Mouse (Mus musculus) heart, embryonic 10.5 days (tissue): Measurements from ENCODE around the gene Pde11a. TPM values are rescaled to one million over a fixed set of nuclear protein-coding genes. Genes with fewer than 3 reads are reported as not detected.

Source experiments
- DNase-seq: peaks from one replicate; pipeline ENCODE4 v3.0.0-alpha.2; 2017; ENCODE audit warnings: low spot score
- H3K27ac ChIP-seq: fragments of 300-500 bp; sonication (generic); 2 replicates; pipeline ENCODE4 v1.5.1; 2016; ENCODE audit warnings: mild to moderate bottlenecking
- H3K27me3 ChIP-seq: fragments of 300-500 bp; sonication (generic); 2 replicates; pipeline ENCODE4 v1.6.1; 2016; ENCODE audit warnings: mild to moderate bottlenecking; ENCODE audit not compliant: poor library complexity, insufficient read depth, severe bottlenecking
- H3K36me3 ChIP-seq: fragments of 300-500 bp; sonication (generic); 2 replicates; pipeline ENCODE4 v1.6.1; 2016; ENCODE audit warnings: mild to moderate bottlenecking, moderate library complexity
- H3K4me1 ChIP-seq: fragments of 300-500 bp; sonication (generic); 2 replicates; pipeline ENCODE4 v1.6.1; 2016; ENCODE audit warnings: mild to moderate bottlenecking
- H3K4me3 ChIP-seq: fragments of 300-500 bp; sonication (generic); 2 replicates; pipeline ENCODE4 v1.5.1; 2016; ENCODE audit warnings: mild to moderate bottlenecking, moderate library complexity
- H3K9me3 ChIP-seq: fragments of 300-500 bp; sonication (generic); 2 replicates; pipeline ENCODE4 v1.6.1; 2016; ENCODE audit warnings: mild to moderate bottlenecking, moderate library complexity
- whole genome bisulfite sequencing: fragments of 180-500 bp; shearing (Covaris S2); methylation state at CpG from one replicate; pipeline ENCODE4 v1.1.7; 2016; 5-methylcytosine and 5-hydroxymethylcytosine counted together
- polyA plus RNA-seq: library from polyadenylated mRNA; unstranded; fragments of >200 nt; fragmentation: Nextera tagmentation; extraction: Ambion mirVana; gene quantifications from 2 replicates; pipeline ENCODE4 v1.2.1, GENCODE M21; 2016

The Pde11a gene
- polyA plus RNA-seq, 1 experiment from 2014 or later: 0.62 TPM

DNA sequence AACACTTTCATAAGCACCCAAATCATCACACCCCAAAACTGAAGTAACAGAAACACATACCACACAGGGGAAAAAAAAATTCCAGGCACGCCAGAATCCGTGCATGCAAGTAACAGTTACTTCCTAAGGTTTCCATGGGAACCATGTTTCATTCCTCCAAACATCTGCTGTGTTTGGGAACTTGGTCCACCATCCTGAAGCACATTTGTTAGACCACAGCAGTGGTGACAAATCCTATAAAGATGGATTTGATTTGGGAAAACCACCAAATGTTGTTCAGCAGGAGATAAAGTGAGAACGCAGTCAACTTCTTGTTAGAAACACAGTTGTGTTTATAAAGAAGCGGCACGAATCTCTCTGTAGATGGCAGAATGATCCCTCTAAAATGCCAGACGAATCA is 213.8 kb downstream of the Pde11a start:
- Histone ChIP-seq H3K9me3 (no peaks in the 10 kb centered on the region), H3K27ac (no peak overlapping the region), H3K4me3 (no peak overlapping the region), H3K4me1 (no peaks in the 10 kb centered on the region), H3K36me3 (no peaks in the 10 kb centered on the region), H3K27me3 (no peaks in the 10 kb centered on the region)
- no peak for DNase-seq
- 83% methylated on average over 6 of the region's 6 CpGs for WGBS

- Histone ChIP-seq H3K36me3 (no peaks in the 10 kb centered on the region), H3K4me3 (no peak overlapping the region), H3K27ac (no peak overlapping the region), H3K9me3 (no peaks in the 10 kb centered on the region), H3K4me1 (no peaks in the 10 kb centered on the region), H3K27me3 (no peaks in the 10 kb centered on the region)
- WGBS: 87% methylated on average over 6 of the region's 6 CpGs
- DNase-seq: no peak
These were observed 216.4 kb downstream of the Pde11a start for GRCm38 (mm10) chr2:76122167-76122566.

GRCm38 (mm10) chr2:76119848-76120247 is 218.7 kb downstream of the Pde11a start:
- Histone ChIP-seq H3K36me3 (no peaks in the 10 kb centered on the region), H3K27me3 (no peaks in the 10 kb centered on the region), H3K4me3 (no peak overlapping the region), H3K27ac (no peak overlapping the region), H3K4me1 (no peaks in the 10 kb centered on the region), H3K9me3 (no peaks in the 10 kb centered on the region)
- no peak for DNase-seq
- 57% methylated on average over 2 of the region's 2 CpGs for WGBS

GRCm38 (mm10) chr2:76118491-76118890 is 220.1 kb downstream of the Pde11a start:
- Histone ChIP-seq H3K27ac (no peak overlapping the region), H3K4me1 (no peaks in the 10 kb centered on the region), H3K27me3 (0 out of 2 replicates have a peak, but pooled peaks cover 2% of the 10 kb centered on the region), H3K4me3 (no peak overlapping the region), H3K36me3 (no peaks in the 10 kb centered on the region), H3K9me3 (no peaks in the 10 kb centered on the region)
- WGBS: 54% methylated on average over 5 of the region's 5 CpGs
- DNase-seq: no peak

- no peak overlapping the region for H3K4me3 ChIP-seq
- 77% methylated on average over 1 of the region's 1 CpGs for WGBS
- H3K27ac ChIP-seq: no peak overlapping the region
- no peaks in the 10 kb centered on the region for H3K36me3 ChIP-seq
- no peak for DNase-seq
- H3K4me1 ChIP-seq: no peaks in the 10 kb centered on the region
- H3K27me3 ChIP-seq: 0 out of 2 replicates have a peak, but pooled peaks cover 3% of the 10 kb centered on the region
- H3K9me3 ChIP-seq: no peaks in the 10 kb centered on the region
These were observed 221.4 kb downstream of the Pde11a start for GRCm38 (mm10) chr2:76117219-76117618.

DNA sequence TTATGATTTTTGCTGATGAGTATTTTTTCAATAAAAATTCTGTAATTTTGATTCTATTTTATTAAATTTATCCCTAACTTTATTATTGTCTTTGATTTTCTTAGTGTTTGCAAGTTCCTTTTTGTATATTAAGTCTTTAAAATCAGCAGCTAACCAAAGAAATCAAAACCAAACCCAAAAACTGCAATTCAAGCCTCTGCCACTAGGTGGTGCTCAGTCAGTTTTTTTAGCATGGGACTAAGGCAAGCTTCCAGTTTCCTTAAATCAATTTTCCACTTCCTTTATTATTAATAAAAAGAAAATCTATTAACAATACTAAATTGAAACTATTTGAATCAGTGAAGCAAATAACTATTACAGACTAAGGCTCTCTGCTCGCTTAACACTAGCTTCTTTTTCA is 222.9 kb downstream of the Pde11a start:
- Histone ChIP-seq H3K27me3 (0 out of 2 replicates have a peak, but pooled peaks cover 3% of the 10 kb centered on the region), H3K9me3 (no peaks in the 10 kb centered on the region), H3K27ac (no peak overlapping the region), H3K4me1 (no peaks in the 10 kb centered on the region), H3K36me3 (no peaks in the 10 kb centered on the region), H3K4me3 (no peak overlapping the region)
- 21% methylated on average over 1 of the region's 1 CpGs for WGBS
- DNase-seq: no peak

GRCm38 (mm10) chr2:76114734-76115133 is 223.8 kb downstream of the Pde11a start:
- H3K9me3 ChIP-seq: no peaks in the 10 kb centered on the region
- no peaks in the 10 kb centered on the region for H3K36me3 ChIP-seq
- peaks cover 5% of the 10 kb centered on the region for H3K4me1 ChIP-seq
- no peak overlapping the region for H3K4me3 ChIP-seq
- WGBS: 23% methylated on average over 6 of the region's 6 CpGs
- 0 out of 2 replicates have a peak, but pooled peaks cover 3% of the 10 kb centered on the region for H3K27me3 ChIP-seq
- DNase-seq: no peak
- no peak overlapping the region for H3K27ac ChIP-seq

GRCm38 (mm10) chr2:76109653-76110052 is 228.9 kb downstream of the Pde11a start:
- Histone ChIP-seq H3K36me3 (no peaks in the 10 kb centered on the region), H3K9me3 (no peaks in the 10 kb centered on the region), H3K27me3 (0 out of 2 replicates have a peak, but pooled peaks cover 3% of the 10 kb centered on the region), H3K4me3 (no peak overlapping the region; the same call in 1 of the 2 replicates), H3K27ac (peak overlapping the region; percentile 38; the same call in 1 of the 2 replicates), H3K4me1 (peaks cover 21% of the 10 kb centered on the region)
- WGBS: 38% methylated on average over 8 of the region's 8 CpGs
- no peak for DNase-seq

- 61% methylated on average over 14 of the region's 14 CpGs for WGBS
- peak; percentile 68 for DNase-seq
- H3K4me3 ChIP-seq: no peak overlapping the region
- H3K36me3 ChIP-seq: no peaks in the 10 kb centered on the region
- 0 out of 2 replicates have a peak, but pooled peaks cover 5% of the 10 kb centered on the region for H3K27me3 ChIP-seq
- no peak overlapping the region; the same call in 1 of the 2 replicates for H3K27ac ChIP-seq
- peaks cover 16% of the 10 kb centered on the region for H3K4me1 ChIP-seq
- H3K9me3 ChIP-seq: no peaks in the 10 kb centered on the region
These were observed 236.5 kb downstream of the Pde11a start for GRCm38 (mm10) chr2:76101889-76102602.

DNA sequence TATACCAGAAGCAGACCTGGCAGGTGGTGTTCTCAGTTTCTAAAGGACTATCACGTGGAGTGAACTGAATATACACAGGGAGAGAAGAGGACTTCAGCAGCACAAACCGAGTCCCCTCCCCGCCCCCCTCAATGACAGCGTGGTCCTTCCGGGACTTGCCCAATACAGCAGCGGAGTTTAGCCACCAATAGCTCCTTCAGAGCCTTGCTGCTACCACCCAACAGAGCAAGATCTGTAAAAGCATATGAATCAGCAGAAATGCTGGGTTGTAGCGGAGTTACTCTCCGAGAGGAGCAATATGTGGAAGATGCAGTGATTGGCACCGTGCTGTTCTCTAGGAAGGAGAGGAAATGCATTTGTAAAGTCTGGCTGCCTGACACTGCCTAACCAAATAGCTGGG is 238.0 kb downstream of the Pde11a start:
- WGBS: 72% methylated on average over 9 of the region's 9 CpGs
- Histone ChIP-seq H3K9me3 (no peaks in the 10 kb centered on the region), H3K36me3 (no peaks in the 10 kb centered on the region), H3K27me3 (peaks cover 9% of the 10 kb centered on the region; the same call in 1 of the 2 replicates), H3K4me1 (peaks cover 13% of the 10 kb centered on the region), H3K4me3 (no peak overlapping the region), H3K27ac (no peak overlapping the region)
- peak; percentile 58 for DNase-seq

DNA sequence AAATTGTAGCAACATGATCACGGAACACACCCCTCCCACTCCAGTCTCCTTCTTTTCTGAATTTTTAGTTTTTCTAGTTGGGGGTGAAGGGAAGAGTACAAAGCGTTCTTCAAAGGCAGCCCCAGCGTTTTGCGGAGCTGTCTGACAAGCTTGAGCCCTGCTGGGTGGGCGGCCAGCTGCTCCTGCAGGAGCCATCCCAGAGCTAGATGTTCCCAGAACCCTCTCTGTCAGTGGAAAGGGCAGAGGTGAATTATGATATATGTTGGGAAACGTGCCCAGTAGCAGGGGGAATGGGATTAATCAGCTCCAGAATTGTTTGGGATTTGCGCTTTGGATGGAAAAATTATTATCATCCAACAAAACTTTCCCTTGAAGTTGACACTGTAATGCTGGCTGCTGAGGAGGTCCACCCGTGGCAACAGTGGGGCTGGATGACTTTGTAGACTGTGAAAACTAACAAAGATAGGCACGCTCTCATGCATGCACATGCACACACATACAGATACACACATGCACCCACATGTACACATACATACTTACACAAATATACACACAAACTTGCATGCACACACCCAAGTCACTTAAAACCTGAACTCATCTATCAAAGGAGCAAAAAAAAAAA is 238.7 kb downstream of the Pde11a start:
- no peaks in the 10 kb centered on the region for H3K36me3 ChIP-seq
- 62% methylated on average over 9 of the region's 9 CpGs for WGBS
- peaks cover 13% of the 10 kb centered on the region for H3K4me1 ChIP-seq
- H3K27me3 ChIP-seq: peaks cover 9% of the 10 kb centered on the region; the same call in 1 of the 2 replicates
- no peak overlapping the region for H3K4me3 ChIP-seq
- no peaks in the 10 kb centered on the region for H3K9me3 ChIP-seq
- H3K27ac ChIP-seq: 0 out of 2 replicates have a peak overlapping the region, but pooled peaks have one; percentile 36
- peak; percentile 45 for DNase-seq

DNA sequence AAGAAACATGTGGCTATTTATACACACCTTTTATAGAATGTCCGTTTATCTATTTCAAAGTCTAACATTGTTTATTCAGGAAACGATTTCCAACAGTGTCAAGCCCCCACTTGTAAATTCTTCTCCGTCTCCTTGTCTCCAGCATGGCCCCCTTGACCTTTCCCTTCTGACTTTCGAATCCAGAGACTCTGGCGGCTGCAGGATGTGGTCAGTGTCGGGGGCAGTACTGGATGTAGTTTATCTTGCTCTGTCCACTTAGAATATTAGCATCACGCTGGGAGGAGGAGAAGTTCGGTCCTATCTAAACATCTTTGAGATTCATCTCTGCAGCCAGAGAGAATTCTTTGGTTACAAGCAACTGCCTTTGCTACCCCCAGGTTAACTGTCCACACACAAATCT is 240.2 kb downstream of the Pde11a start:
- H3K27me3 ChIP-seq: peaks cover 9% of the 10 kb centered on the region; the same call in 1 of the 2 replicates
- H3K36me3 ChIP-seq: no peaks in the 10 kb centered on the region
- WGBS: 34% methylated on average over 8 of the region's 8 CpGs
- no peak overlapping the region for H3K27ac ChIP-seq
- H3K9me3 ChIP-seq: no peaks in the 10 kb centered on the region
- DNase-seq: peak; percentile 52
- H3K4me1 ChIP-seq: peaks cover 13% of the 10 kb centered on the region
- H3K4me3 ChIP-seq: no peak overlapping the region

DNA sequence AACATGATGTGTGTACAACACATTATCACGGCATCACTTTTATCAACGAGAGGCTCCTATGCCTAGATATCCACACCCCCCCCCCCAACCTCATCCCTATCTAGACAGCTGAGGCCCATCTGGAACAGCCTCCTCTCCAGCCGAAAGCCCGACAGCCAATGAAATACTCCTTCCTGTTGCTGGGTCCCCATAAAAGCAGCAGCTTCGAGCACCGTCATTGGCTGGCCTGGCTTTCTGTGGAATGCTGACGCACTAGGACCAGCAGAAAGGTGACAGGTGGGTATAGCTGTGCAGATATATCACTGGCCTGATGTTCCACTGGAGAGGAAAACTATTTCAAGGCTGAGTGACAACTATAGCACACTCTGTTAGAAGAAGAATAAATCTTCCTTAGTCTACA is 240.7 kb downstream of the Pde11a start:
- H3K27me3 ChIP-seq: peaks cover 9% of the 10 kb centered on the region; the same call in 1 of the 2 replicates
- H3K27ac ChIP-seq: no peak overlapping the region
- H3K36me3 ChIP-seq: no peaks in the 10 kb centered on the region
- no peaks in the 10 kb centered on the region for H3K9me3 ChIP-seq
- 68% methylated on average over 7 of the region's 7 CpGs for whole genome bisulfite sequencing
- peak; percentile 61 for DNase-seq
- no peak overlapping the region for H3K4me3 ChIP-seq
- peaks cover 13% of the 10 kb centered on the region for H3K4me1 ChIP-seq
